Mouse (Mus musculus): ENCODE measurements around the gene Pla2g2e. TPM values are rescaled to one million over a fixed set of nuclear protein-coding genes. Genes with fewer than 3 reads are reported as not detected.
"Not testable (repeated sequence)": the region's sequence is repeated elsewhere in the genome, so short reads cannot be mapped to it uniquely, and the experiment has no call there.

Gene Pla2g2e
- total RNA-seq (2015; ENCODE audit: low replicate concordance) (not detected in 2 replicates), total RNA-seq (2017; ENCODE audit: low replicate concordance) (not detected in 2 replicates)

DNA sequence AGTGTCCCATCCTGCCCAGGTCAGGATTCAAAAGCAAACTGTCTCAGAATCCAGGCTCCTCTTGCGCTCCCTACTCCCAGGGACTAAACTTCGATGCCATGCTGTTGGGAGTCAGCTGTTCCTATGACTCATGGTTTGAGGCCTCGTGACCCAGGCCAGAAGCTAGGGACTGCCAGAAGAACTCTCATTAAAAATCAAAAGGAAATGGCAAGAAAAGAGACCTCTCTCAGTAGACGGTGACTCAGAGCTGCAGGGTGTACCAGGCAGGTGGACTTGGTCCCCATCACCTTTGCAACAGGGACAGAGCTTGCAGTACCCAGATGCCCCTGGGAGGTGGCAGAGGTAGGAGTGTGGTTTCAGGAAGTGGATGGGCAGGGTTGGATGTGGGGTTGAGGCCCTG, at the start of gene Pla2g2e:
Gene Pla2g2e, plus strand, starts transcription at position 212 of the 400 bp plus-strand sequence.
- ATAC-seq (replicated peaks; ENCODE audit: low FRiP score, poor library complexity, severe bottlenecking) = no peak

DNA sequence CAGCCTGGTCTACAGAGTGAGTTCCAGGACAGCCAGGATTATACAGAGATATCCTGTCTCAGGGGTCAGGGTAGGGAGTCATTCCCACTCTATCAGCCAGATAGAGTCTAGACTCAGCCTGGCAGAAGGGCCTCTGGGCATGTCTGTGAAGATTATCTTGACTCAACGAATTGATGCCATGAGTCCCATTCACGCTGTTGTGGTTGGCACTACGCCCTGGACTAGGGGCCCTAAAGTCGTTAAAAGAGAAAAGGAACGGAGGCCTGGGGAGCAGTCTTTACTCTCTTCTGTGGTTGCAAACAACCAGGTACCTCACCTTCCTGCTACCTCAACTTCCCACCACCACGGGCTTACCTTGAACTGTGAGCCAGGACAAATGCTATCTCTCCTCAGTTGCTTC, 37.9 kb upstream of the Pla2g2e start:
- ATAC-seq (replicated peaks; ENCODE audit: low FRiP score, poor library complexity, severe bottlenecking) = no peak

DNA sequence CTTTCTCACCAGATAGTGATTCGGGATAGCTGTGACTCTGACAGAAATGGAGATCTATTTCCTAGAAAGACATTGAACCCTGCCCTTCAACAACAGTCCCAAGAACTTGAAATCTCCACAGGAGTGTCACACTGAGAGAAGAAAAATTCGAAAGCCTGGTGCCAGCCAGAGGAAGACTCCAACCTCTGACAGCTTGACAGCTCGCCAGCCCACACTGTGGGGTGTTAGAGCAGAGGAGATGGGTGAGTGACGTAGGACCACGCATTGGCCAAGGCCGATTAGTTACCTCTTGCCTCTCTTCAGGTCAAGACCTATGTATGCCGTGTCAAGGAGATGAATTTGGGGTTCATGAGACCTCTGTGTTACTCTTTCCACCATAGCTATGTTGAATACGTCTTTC, 37.0 kb upstream of the Pla2g2e start:
- no peak for ATAC-seq (replicated peaks; ENCODE audit: low FRiP score, poor library complexity, severe bottlenecking)

DNA sequence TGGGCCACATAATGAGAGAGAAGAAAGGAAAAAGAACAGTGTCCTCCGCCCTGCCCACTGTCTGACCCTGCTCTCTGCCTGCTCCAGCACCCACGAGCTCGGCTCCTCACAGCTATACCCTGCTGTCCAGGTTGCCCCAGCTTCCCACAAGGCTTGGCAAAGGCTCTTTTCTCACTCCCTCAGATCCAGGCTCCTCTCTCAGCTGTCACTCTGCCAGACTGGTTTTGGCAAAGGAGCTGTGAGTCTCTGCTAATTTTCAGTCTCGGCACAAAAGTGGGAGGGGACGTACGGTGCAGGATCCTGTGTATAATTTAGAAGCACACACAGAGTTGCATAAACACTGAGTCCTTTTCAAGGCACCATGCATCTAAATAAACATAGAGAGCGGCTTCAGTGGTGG, 36.4 kb upstream of the Pla2g2e start:
- no peak for ATAC-seq (replicated peaks; ENCODE audit: low FRiP score, poor library complexity, severe bottlenecking)

DNA sequence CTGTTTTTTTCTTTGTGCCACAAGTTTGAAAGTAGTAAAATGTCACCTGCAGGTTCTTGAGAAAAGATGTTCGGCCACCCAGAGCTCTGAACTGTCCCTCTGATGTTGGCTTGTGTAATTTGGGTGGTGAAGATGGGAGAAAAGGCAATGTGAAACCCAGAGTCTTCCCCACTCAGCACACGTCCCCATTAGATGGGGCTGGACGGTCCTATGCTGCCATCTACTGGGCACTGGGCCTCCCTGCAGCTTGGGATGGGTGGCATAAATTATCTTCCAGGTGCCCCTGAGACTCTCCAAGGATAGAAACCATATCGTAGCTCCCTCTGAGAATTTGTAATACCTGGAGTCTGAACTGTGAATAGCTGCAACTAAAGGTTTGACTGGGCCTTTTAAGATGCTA, 26.3 kb upstream of the Pla2g2e start:
- ATAC-seq (replicated peaks; ENCODE audit: low FRiP score, poor library complexity, severe bottlenecking) = peak; percentile 70

DNA sequence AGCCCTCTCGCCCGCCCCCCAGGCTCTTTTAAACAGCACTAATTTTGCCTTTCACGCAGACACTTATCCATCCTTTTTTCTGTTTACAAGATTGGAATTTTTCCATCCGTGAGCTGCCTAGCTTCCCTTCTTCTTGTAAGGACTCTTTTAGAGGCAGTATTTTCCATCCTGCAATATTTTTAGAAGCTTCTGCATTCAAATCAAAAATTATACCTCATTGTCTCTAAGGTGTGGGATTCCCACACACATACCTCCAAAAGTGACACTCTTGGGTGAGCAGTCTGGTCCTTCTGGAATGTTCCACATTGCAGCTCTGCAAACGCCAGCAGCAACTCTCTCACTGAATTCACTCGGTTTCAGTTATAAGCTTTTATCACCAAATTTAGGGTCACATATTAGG, 24.8 kb upstream of the Pla2g2e start:
- no peak for ATAC-seq (replicated peaks; ENCODE audit: low FRiP score, poor library complexity, severe bottlenecking)

DNA sequence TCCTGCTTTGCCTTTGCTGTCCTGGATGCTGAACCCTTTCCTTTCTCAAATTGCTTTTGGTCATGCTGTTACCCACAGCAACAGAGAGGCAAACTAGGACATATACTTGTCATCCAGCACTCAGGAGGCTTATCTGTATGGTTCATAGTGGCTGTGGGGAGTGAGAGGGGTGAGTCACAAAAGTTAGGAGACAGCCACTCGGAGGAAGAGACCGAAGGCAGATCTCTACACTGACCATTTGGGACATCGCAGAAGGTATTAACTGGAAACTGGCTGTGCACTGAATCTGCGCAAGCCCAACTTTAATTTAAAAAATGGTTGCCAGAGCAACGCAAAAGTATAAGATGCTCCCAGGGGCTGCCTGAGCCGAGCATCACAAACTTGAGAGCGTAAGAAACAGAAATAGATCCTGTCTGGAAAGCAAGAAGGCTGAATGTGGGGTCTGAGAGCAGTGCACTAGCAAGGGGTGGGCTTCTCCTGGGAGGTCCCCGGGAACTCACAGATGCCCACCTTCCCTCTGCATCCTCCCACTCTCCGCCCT, 22.6 kb upstream of the Pla2g2e start:
- ATAC-seq (replicated peaks; ENCODE audit: low FRiP score, poor library complexity, severe bottlenecking) = no peak

DNA sequence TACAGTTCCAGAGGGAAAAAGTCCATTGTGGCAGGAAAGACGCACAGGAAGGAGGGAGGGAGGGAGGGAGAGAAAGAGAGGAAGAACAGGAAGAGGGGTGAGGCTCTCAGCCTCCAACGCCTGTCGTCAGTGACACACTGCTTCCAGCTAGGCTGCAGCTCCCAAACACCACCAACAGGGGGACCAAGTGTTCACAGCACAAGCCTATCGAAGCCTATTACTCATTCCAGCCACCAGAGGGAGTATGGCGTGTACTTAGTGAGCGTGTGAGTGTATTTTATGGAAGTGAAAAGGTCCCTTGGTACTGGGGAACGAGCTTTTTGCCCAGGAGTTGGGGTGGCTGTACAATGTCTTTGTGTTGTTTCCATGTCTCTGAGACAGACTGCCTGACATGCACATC, 21.3 kb upstream of the Pla2g2e start:
- peak; percentile 71 for ATAC-seq (replicated peaks; ENCODE audit: low FRiP score, poor library complexity, severe bottlenecking)

DNA sequence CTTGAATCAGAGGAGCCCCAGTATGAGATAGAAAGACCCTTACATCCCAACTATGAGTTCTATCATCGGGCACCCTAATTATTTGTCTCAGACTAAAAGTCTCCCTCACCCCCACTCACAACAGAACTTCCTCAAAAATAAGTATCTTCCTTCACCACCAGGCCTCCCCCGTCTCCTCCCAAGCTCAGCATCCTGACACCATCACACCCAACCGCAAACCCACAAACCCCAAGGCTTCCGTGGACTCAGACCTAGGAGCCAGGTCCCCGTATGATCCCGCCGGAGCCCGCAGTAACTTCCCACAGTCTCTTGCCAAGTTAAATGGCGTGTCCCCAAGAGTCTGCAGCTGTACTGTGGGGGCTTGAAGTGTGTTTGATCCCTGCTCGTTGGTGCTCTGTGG, 20.2 kb upstream of the Pla2g2e start:
- no peak for ATAC-seq (replicated peaks; ENCODE audit: low FRiP score, poor library complexity, severe bottlenecking)

DNA sequence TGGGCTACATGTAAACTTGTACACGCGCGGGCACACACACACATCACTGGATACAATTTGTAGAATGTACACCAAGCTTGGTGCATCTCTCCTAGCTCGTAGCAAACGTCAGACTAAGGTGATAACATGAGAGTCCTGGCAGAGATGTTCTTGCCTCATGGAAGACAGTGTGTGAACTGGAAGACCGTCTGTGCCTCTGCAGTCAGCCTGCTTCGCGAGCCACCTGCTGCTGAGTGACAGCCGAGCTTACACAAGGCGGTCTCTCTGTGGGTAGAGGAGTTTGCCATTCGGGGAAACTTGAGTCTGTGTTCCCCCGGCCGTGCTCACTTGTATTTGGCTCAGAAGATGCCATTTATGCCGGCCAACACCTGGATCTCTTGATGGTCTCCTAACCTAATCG, 19.3 kb upstream of the Pla2g2e start:
- ATAC-seq (replicated peaks; ENCODE audit: low FRiP score, poor library complexity, severe bottlenecking) = no peak

DNA sequence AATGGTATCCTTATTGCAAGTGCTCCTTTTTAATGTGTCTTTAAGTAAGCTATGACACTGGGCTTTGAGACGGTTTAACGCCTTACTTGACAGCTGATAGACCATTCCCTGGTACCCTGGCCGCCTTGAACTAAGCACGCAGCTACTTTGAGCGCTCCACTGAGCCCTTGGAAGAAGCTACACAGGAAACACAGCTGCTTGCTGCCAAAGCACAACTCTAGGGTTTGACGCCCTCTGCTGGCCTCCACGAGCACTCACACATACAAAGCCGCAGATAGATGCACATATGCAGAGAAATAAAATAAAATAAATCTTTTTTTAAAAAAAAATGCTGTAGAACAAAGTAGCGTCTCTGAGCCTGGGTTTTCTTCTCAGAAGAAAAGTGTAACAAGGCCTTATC, 18.5 kb upstream of the Pla2g2e start:
- no peak for ATAC-seq (replicated peaks; ENCODE audit: low FRiP score, poor library complexity, severe bottlenecking)

DNA sequence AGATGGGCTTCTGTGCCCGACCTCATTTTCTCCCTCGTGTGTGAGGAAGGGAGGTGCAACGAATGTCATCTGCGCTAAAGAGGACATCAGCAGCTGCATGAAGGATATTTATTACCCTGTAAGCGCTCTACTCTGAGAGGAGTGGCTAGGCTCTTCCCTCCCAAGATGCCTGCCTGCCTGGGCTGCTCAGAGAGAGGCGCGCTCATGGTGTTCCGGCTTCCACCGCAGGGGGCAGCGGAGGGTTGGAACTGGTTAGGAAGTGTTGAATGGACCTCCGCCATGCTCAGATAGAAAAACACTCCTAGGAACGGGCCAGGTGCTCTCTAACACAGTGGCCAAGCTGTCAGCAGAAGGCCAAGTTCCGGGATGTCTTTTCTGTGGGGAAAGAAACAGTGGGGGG, 18.0 kb upstream of the Pla2g2e start:
- no peak for ATAC-seq (replicated peaks; ENCODE audit: low FRiP score, poor library complexity, severe bottlenecking)

DNA sequence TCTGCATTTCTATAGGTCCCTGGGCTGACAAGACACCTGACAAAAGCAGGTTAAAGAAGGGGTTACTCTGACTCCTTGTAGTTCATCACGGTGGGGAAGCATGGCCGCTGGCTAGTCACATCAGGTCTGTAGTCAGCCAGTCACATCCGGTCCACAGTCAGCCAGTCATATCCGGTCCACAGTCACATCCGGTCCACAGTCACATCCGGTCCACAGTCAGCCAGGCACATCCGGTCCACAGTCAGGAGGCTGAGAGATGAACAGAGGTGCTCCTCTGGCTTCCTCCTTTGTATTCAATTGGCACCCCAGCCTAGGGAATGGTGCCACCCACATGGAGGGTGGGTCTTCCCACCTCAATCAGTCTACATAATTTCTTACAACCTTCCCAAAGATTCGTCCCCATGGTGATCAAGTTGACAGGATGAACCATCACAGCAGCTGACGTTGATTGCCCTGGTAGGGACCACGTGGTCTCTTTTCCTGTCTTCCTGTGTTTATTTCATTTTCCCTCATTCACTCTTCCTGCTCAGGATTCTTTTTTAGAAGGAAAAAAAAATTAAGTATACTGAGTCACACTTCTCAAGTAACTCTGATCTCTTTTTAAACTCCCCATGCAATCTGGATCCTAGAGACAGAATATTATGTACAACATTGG, 14.3 kb upstream of the Pla2g2e start, which contains the start of gene Pla2g5:
Gene Pla2g5, minus strand, starts transcription at position 139 of the 655 bp plus-strand sequence.
- ATAC-seq (replicated peaks; ENCODE audit: low FRiP score, poor library complexity, severe bottlenecking) = no peak

DNA sequence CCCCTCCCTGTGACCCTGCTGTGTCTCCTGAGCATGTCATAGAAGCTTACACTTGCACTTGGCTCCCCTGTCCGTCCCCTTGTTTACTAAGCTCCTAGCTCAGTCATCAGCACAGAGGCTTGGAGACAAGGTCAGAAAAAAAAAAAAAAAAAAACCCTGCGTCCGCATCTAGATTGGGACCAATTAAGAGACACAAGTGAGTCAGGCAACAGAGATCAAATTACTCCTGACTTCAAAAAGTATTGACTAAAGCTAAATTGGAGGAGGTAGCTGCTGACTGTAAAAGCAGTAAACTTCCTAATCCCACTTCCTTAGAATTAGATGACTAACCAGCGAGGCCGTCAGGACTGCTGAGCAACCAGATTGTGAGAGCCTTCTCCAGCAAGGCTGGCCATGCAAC, 12.7 kb upstream of the Pla2g2e start:
- ATAC-seq (replicated peaks; ENCODE audit: low FRiP score, poor library complexity, severe bottlenecking) = no peak

DNA sequence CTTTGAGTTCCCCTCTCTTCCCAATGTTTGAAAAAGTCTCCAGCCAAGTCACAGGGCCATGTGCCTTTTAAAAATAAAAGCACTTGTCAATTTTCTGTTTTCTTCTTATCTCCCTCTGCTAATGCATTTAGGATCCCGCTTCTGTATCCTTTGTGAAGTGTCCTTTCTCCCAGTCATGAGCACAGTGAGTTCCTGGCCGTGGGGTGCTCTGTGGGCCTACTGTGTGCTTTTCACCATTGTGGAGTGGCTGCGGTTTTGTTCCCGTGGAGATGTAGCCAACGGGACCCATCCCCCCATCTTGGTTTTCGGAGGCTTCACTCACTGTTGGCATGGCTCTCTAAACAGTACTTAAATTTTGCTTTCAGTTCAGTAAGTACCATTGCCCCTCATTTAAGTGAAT, 11.8 kb upstream of the Pla2g2e start:
- ATAC-seq (replicated peaks; ENCODE audit: low FRiP score, poor library complexity, severe bottlenecking) = no peak

DNA sequence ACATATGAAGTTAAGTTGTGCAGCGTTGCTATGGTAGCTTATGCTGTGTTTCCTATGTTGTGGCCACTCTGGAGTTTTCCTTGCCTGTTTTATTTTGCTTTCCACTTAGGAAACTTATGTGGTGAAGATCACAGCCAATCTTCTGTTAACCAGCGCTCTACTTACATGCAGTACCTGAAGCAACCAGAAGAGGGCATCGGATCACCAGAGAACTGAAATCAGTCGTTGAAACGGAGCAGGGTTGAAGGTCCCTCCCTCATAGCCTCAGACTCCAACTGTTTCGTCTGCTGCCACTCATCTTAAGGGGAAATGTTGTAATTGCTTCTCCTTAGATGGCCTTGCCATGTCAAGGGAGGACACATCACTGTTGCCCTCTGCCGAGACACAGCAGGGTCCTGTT, 11.3 kb upstream of the Pla2g2e start:
- ATAC-seq (replicated peaks; ENCODE audit: low FRiP score, poor library complexity, severe bottlenecking) = peak; percentile 75

DNA sequence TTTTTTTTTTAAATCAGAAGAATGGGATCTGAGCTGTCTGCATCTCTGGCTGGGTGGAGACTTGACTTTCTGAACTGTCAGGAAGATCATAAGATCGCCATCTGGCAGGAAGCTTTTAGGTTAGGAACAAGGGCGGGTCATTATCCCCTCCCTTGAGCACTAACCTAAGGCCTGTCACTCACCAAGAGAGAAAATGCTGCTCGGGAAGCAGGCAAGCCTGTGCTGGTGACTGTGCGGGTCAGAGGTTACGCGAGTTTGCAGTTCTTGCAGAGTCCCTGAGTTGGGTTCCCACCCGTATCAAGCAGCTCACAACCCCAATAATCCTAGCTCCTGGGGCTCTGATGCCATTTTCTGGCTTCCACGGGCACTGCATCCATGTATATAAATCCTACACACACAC, 9.1 kb upstream of the Pla2g2e start:
- no peak for ATAC-seq (replicated peaks; ENCODE audit: low FRiP score, poor library complexity, severe bottlenecking)

DNA sequence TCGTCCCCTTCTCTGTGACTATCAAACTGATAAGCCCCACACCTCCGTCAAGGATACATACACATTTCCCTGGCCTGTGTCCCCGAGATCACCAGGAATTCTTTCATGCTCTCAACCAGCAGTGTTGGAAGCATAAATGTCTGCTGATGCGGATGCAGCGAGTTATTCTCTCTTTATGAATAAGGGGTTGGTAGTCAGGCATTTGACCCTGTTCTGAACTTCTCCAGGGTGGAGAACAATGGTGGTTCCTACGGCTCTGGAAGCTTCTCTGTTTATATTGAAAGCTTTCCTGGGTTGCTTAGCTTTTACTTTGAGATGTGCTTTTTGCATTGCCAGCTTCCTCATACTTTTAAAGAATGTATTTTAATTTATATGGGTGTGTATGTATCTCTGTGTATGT, 3.9 kb upstream of the Pla2g2e start, which contains the start of gene Gm13030:
Gene Gm13030, minus strand, starts transcription at position 101 of the 400 bp plus-strand sequence.
- ATAC-seq (replicated peaks; ENCODE audit: low FRiP score, poor library complexity, severe bottlenecking) = no peak

DNA sequence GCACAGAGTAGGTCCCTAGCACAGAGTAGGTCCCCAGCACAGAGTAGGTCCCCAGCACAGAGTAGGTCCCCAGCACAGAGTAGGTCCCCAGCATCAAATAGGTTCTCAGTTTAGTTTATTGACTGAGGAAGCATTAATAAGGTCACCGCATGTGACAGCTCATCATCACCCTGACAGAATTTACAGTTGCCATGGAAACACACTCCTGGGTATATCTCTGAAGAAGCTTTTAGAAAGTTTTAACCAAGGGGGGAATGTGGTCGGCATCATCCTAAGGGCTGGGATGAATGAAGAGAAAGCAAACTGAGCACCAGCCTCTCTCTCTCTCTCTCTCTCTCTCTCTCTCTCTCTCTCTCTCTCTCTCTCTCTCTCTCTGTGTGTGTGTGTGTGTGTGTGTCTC, 2.5 kb upstream of the Pla2g2e start:
- ATAC-seq (replicated peaks; ENCODE audit: low FRiP score, poor library complexity, severe bottlenecking) = not testable (repeated sequence)

DNA sequence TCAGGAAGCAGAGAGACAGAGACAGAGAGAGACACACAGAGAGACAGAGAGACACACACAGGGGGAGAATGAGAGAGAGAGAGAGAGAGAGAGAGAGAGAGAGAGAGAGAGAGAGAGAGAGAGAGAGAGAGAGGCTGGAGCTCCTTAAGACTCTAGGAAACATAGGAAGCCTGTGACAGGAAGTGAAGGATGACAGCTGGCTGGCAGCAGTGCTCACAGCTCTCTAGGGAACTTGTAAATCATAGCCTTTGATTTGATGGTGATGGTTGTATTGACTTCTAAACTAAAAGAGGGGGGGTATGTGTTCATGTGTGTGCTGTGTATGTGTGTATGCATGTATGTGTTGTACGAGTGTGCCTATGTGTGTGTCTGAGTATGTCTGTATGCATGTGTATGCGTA, 1.8 kb upstream of the Pla2g2e start:
- no peak for ATAC-seq (replicated peaks; ENCODE audit: low FRiP score, poor library complexity, severe bottlenecking)

DNA sequence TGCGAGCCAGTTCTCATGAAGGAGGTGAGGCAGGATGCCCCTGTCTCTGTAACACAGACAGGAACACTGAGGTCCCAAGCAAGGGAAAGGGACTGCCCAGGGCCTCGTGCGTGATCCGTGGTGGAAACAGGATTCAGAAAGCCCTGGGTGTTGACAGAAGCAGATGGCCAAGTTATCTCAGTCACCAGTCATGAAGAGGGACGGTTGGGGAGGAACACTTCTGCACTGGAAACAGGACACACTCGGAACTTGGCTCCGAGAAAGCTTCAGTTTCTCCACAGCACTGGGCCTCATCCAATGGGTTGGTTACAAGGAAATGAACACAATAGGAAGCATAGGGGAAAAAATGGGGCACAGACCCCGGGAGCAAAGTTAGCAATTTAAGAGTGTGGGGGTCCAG, 1.0 kb downstream of the Pla2g2e start:
- no peak for ATAC-seq (replicated peaks; ENCODE audit: low FRiP score, poor library complexity, severe bottlenecking)

DNA sequence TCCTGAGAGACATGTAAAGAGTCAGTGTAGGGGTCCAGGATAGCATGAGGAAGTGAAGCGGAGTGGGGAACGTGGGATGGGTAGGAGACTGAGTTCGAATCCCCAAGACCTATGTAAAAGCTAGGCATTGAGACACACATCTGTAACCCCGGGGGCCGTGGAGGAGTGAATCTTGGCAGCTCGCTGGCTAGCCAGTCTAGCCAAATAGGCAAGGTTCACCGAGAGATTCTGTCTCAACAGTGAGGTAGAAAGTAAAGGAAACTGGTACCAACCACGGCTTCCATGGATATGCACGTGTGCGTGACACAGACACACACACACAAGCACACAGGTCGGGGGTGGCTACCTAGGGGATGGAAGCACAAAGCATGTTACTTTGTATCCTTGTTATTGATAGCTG, 2.1 kb downstream of the Pla2g2e start:
- ATAC-seq (replicated peaks; ENCODE audit: low FRiP score, poor library complexity, severe bottlenecking) = no peak
